Mouse (Mus musculus) cerebellum, postnatal 4 days (tissue): Measurements from ENCODE around the gene Spats2l.

Experiments used
- DNase-seq, 2 experiments: peaks; one replicate each; pipeline ENCODE4 v3.0.0; 2022; ENCODE audit warnings: low spot score in 2 of 2, mixed read lengths in 1 of 2

Gene Spats2l

DNA sequence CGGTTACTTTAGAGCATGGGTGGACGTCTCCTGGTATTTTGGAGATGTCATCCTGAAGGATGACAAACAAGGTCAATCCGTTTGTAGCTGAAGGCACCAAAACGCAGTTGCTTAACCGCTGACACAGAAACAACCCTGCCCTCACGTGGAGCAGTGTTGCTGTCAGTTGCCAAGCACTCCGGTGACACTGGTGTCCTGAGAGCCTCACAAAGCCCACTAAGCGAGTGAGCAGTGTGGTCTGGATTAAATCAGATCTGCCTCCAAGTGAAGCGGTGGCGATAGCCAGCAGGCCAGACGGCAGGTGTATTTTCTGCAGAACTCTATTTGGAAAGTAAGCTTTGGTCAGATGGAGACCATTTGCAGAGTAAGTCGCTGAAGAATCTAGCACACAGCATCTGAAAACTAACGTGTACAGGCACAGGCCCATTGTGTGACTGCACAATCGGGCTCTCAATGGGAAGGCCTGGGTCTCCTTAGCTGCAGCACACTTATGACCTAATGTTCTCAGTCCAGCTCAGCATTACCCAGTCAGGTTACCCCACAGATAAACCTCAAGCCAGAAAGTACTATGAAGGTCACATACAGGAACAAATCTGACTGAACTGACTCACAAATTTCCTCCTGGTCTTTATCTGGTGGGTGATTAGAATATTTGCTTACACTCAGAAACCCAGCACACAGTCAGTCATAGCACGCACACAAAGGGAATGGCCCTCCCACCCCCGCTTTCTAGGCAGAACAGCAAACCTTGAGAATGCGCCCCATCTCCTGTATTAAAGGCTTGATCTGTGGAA, 51.2 kb downstream of the Spats2l start:
- no peak for DNase-seq

DNA sequence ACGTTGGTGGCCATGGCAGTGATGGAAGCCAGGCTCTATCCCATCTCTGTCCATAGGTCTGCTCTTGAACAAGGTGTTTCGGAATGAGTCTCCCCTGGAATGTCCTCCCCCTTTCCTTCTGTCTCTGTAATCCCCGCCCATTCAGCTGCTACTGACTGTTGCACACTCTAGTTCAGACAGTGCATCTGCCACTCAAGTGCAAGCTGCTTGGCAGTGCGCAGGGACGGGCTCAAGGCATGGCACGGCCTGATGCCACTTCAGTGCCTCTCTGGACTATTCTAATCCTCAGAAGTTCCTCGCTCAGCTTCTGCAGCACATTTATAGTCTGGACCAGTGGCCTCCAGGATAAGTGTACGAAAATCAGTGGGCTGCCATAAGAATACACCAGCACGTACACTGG, 52.3 kb downstream of the Spats2l start:
- no peak for DNase-seq

DNA sequence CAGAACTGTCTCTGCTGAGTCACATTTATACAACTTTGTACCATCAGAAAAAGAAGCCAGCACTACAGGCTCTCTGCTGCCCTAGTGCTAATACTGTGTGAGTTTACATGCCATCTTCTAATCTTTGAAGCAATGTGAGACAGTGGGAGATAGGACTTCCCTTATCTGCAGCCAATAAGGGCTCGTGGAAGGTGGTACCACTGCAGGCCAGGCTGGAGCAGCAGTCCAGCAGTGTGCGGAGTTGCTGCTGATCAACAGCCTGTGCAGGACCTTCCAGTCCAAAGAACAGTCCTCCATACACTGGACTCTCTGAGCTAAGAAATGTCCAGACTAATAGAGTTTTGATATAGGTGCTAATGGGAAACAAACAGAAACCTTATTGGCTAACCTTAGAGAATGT, 59.2 kb downstream of the Spats2l start:
- no peak for DNase-seq

DNA sequence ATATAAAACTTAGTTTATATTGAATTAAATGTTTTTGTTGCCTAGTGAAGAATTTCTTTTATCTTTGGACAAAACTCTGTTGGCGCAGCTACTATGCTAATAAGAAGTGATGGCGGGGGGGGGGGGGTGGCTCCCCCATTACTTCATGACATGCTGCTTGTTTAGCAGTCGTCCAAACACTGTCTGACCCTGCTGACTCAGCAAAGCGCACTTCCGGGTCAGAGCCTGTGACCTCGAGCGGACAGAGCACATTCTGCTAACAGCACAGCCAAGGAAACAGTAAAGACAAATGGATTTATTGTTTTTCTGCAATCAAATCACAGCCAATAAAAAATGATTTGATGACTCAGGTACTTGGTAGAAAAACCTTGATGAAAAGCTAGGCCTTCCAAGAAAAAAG, 61.2 kb downstream of the Spats2l start:
- no peak for DNase-seq

DNA sequence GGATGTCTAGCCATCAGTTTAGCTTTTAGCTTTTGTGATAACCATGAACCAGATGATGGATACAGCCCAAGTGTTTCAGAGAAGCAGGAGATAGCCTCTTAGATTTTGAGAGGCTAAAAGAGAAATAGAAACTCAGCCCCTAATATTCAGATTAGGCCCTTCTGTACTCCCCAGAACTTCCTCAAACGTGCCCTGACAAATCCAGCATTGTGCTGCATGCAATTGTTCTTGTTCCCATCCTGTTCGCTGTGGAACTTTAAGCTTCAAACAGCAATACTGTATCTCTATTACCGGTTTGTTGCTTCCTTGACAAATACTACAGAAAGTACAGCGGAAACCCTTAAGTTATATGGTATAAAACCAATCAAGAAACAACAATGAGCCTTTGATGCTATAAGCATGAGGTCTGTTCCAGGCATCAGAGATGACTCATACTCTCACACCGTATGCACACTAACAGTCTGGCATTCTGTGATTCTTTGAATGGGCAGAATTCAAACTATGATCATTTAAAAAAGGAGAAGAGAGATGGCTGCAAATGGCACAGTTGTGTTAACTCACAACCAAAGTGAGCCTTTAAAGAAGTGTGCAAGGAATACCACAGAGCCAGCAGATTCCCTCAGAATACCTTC, 62.8 kb downstream of the Spats2l start:
- DNase-seq: no peak

DNA sequence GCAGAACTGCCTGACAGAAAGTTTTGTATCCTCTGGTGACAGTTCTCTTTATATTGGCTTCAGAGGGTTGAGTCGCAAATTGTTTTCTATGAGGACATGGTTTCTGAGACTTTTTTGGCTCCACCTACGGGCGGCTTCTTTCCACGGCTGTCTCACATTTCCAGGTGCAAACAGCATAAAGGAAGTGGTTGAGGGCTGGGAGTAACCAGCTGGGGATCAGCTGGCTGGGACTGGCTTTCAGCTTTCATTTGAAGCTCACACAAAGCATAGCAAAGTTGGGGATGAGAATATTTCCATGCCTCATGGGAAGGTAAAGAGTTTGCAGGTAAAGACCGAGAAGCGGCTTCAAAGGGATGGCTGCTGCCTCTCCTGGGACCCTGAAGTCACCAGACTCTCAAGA, 65.9 kb downstream of the Spats2l start:
- DNase-seq: no peak

DNA sequence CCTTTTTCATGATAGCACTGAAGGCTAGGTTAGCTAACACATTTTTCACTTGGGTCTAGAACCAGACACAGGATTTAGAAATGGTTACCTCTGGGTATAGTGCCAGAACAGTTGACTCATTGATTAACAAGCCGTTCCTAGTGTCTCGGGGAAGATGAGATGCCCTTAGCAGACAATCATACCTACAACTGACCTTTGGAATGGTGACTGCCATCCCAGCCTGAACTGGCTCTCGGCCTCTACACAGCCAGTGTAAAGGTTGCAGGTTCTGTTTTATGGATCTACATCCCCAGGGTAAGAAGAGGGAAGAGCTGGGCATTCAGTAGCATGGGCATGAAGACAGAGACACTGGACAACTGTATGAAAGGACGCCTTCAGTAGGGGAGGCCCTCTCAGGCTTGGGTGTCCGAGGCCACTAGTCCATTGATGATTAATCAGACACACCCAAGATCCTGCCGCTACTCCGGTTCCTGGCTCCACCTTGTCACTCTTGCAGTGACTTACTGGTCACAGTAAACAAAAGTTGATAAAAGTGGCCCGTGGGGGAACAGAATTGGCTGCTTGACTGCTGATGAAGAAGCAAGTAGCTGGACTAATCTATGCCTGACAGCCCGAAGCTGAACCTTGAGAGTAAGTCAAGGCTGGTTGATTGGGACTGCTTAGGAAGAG, 71.2 kb downstream of the Spats2l start:
- DNase-seq: no peak

DNA sequence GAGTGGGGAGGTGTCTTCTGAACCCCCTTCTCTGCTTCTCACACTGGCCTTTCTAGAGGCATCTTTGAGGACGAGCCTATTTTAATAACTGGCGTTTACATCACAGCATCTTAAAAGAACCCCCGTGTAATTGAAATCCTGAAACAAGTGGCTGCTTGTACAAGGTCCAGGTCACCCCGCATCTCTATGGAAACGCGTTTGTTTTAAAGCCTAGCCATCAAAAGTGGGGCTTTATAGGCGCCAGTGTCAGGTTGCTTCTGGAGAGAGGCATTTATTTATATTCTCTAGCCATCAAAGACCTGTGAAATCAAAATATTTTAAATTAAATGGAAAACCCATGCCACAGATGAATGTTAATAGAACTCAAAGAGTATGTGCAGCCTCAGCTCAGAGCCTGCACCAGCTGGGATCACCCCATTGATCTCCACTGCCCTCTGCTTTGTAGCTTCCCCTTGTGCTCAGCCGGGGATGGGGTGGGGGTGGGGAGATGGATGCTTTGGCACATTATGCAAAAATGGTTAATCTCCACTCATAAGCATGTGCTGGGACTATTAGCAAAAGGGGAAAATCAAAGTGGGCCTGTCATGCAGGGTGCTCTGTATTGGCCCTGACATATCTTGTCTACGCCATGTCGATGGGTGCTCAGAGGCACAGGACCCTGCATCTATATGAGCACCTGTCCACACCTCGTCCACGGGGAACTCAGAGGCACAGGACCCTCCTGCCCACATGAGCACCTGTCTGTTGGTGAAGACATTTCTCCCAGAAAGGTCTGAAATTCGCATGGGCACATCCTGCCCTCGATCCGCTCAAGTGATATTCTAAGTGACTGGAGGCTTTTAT, 73.1 kb downstream of the Spats2l start:
- DNase-seq: no peak

DNA sequence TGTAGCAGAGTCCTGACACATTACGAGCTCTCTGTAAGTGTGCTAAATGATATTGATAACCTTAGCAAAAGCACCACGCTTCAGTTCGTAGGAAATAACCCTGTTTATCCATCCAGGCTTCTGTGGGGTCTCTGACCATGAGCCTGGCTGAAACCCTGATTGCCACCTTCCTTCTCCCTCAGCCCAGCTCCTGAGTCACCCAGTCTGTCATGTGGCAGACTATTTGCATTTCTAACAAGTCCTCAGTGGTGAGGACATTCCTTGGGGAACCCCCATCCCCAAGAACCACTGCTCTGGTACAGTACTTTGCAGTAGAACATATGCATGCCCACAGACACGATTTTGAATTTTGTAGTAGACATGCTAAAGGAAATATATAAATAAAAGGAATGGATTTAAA, 75.1 kb downstream of the Spats2l start:
- DNase-seq: no peak

DNA sequence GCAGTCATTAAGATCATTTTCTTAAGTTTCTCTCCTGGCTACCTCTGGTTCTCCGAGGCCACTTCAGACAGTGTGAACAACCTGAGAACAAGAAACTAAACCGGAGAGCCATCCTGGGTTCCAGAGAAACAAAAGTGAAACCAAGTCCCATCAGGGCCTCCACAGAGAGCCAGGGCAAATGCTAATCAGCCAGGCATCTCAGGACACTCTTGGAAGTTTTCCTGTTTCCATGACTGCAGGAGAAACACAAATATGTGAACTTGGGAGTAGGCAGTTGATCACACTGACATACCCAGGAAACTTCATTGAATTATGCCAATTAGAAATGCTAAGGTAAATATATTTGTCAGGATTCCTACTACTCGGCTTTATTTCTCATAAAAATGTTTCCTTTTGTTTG, 76.0 kb downstream of the Spats2l start:
- no peak for DNase-seq

DNA sequence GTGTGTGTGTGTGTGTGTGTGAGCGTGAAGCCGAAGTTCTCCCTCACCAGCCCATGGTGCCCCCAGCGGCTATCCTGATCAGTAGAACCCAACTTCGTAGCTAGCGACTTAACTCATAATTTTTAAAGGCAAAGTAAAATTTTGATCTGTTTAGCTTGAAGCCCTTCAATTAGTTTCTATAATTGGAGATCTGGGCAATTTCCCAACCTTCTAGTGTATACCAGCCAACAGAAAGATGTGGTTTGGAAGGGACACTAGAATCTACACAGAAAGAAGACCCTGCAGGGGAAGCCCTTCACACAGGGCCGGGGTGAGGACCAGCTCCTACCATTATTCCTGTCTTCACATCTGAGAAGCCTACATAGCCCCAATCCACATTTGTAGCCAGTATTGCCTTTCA, 77.9 kb downstream of the Spats2l start:
- DNase-seq: no peak

DNA sequence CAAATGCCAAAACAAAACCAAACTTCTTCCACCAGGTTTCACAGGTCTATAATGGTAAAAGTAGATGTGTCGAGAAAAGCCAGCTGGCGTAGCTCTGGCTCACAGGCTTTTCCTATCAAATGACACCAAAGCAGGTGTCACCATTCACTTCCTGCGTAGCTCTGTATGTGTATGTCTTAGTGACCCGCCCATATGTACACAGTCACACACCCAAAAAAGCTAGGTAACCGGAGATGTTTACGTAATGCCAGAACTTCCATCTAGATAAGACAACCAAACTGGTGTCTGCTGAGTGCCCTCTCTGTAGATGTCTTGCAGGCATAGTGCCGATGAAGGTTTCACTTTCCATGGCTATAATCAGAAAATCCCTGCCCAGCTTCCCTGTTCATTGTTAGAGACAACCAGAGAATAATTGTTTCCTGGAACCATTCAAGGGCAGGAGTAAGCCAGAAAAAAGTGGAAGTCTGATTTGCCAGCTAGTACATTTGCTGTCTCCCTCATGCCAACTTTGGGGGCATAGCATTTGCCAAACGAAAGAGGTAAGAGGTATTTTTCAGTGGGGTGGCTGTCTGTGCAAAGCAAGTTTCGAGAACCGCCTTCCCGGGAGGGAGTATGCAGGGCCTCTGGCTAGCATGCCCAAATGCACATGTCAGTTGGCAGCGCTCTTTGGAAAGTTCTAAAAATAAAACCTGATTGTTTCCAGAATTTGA, 78.8 kb downstream of the Spats2l start:
- DNase-seq: no peak

DNA sequence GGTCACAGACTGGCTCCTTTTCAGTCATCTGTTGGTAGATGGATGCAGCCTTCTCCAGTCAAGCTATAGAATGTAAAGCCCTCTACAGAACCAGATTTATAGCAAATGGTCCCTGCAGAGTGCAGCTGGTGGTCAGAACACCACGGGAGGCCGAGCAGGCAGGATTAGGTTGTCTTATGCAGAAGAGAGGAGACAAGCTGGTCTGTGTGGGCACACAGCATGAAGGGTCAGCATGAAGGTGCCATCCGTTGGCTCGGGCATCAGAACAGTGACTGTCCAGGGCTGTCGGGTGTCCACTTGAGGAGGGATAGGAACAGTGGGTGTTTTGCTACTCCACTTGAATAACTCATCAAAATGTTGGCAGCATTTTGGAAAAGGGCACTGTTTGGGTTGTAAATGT, 83.8 kb downstream of the Spats2l start:
- no peak for DNase-seq

DNA sequence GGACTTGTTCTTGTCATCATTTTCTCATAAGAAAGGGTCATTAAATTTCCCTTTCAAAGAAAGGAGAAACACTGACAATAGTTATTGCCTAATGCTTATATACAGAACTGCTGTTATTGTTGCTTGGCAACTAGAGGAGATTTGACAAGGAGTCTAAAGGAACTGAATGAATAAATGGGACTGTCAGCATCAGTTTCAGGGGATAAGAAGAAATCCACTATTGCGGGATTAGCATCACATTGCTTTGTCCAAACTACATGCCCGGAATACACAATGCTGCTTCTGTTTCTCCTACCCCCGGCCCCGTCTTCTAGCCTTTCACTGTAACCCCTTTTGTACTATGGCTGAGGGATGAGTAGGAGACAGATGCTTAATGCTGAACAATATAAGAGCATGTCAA, 88.1 kb downstream of the Spats2l start:
- no peak for DNase-seq

DNA sequence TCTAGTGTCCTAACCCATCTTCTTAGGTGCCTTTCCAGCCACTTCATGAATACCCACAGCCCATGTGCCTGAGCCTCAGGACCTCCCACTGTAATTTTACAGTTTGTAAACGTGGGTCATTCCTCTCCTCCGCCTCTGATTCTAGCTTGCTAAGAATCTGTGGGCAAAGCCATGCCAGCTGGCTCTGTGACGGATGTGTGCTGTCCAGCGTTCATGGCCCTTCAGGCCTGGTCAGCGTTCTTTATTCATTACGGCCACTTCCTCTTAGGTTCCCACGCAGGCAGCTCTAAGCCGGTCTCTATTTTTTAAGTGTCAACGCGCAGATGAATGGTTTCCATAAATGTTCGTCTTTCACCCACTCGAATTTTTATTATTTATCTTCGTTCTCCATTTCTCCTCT, 94.7 kb downstream of the Spats2l start:
- no peak for DNase-seq

DNA sequence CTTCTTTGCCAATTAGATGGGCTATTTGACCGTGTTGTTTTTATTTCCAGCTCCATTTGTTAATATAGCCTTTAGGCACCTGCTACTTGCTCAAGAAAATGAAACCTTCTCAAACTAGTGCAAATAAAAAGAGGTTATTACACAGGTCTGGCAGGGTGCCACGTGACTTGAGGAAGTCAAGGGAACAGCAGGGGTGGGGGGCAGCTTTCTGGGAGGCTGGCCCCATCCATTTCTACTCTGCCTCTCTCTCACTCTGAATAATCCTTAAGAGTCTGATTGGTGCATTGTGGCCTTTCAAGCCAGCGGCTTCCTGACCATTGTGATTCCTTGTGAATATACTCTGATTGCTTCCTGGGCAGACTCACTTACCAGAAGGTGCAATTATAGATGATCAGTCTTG, 98.0 kb downstream of the Spats2l start:
- no peak for DNase-seq

DNA sequence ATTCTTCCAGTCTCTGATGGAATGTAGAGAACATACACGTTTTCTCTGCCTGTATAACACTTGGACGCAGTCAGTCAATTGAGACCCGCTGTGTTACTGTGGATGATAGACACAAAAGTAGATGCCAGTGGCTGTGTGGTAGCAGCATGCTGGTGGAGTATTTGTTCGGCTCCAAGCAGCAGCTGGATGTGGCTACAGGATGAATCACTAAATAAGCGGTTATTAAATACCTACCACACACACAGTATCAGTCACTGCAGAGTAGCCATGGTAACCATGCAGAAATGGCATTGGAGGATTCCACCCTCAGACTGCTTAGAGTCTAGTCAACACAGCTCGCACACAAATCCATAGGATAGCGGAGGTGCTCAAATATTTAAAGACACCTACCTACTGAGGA, 100.0 kb downstream of the Spats2l start:
- DNase-seq: no peak

DNA sequence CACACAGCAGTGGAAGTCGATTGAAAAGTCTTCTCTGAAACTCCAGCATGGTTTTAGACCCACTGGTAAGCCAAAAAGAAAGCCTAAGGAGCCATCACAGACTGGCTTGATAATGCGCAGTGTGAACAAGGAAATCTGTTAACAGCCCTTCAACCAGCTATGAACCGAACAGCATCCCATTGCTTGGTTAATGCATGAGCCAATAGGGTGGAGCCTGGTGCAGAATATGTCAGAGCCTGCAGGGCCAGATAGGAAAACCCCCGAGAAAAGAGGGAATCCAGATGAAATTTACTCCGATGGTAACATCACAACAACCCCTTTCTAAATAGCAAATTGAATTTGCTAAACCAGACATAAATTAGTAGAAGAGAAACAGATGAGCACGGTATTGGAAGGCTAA, 101.1 kb downstream of the Spats2l start:
- DNase-seq: no peak

DNA sequence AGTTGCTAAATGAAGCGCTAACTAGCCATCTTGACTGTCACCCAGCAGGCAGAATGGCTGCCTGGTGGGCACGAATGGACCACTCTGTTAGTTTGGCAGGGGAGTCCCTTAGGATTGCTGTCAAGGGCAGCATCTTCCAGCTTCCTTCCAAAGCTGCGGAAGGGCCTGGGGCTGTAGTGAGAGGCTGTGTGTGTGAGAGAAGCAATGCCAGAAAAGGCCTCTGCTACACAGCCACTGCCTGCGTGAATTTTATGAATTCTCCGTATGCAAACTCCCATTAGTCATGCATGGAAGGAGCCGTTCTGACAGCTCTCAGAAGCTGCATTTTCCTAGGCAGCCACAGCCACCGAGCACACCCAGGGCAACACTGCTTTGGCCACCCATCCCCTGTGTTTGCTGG, 101.5 kb downstream of the Spats2l start:
- DNase-seq: peak in 1 of 2 experiments; percentile 53

DNA sequence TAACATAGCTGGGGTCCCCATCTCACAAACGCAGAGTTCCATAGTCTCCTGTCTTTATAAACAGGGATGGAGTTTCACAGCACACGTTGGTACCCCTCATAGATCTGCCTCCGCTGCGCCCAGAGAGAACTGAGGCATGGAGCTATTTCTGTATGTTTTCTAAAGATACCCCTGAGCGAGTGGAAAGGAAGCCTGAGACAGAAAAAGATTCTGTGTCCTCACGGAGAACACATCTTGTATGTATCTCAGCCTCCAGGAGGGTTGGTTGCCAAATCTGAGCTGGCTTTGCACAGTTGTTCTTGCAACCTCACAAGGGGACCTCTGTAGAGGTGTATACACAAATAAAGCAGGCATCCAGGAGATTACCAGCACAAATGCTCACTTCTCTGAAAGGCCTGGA, 105.0 kb downstream of the Spats2l start:
- DNase-seq: no peak

DNA sequence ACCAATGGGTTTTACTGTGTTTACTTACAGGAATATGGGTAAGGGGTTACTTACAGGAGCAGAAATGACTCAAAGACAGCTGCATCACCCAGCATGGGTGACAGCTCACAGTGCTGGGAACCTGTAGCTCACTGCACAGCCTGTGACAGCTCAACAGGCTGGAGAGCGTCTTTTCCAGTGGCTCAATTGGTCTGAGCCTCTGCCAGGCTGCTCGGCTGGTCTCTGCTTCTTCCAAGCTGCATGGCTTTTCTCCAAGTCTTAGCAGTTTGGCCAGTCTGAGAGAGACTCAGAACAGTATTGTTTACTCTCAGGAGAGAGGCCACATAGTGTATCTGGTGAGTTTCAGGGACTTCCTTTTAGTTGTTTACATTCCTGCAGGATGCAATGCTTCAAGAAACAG, 110.9 kb downstream of the Spats2l start:
- DNase-seq: peak in 1 of 2 experiments; percentile 28

DNA sequence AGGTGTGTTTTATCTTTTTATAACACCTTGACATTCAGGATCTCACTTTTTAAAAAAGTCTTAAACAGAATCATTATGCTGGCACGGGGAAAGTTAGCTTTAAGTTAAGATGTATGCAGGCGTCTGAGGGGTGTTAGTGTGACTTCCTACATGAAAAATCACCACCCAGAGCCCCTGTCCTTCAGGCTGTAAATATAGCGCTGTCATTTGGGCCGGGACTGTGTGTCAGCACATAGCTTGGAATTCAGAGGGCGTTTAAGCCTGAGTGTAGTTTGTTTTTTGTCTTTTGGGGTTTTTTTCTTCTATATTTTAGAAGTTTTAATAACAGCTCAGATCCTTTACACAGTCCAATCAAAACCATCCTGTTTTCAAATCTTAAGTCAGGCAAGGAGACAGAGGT, 115.8 kb downstream of the Spats2l start:
- DNase-seq: no peak
